Mouse (Mus musculus): ENCODE results near the gene Apoc2.

Apoc2 gene

DNA sequence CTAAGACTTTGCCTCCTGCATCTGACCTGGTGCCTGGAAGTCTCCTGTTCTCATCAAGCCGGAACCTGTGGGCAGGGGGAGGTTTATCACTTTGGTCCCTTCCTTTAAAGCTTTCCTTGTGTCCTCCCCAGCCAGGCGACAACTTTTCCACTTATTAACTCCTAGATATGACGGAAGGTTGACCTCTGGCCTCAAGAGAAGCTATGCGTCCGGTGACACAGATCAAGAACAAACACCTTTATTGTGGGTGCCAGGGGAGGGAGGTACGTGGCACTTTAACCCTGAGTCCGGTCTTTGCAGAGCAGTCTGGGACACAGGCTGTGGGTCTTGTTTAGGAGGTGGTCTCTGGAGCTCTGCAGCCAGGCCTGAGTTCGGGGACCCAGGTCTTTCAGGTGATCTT is at the start of gene Apoc2:
Gene Apoc2, minus strand, starts transcription at position 70 of the 400 bp plus-strand sequence.
- DNase-seq, result no peak

DNA sequence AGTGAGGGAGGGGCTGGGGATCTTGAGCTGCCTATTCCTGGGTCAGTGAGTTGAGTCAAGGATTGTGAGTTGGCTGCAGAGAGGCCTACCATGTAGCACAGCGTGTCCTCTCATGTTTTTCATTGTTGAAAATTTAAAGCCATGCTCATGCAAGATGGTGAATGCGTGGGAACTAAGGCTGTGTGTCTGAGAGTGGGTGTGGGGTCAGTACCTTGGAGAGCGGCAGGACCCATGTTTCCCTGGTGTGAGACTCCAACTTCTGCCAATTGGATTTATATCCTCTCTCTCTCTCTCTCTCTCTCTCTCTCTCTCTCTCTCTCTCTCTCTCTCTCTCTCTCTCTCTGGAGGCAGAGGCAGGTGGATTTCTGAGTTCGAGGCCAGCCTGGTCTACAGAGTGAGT is 48.8 kb upstream of the Apoc2 start:
- DNase-seq, result no peak

DNA sequence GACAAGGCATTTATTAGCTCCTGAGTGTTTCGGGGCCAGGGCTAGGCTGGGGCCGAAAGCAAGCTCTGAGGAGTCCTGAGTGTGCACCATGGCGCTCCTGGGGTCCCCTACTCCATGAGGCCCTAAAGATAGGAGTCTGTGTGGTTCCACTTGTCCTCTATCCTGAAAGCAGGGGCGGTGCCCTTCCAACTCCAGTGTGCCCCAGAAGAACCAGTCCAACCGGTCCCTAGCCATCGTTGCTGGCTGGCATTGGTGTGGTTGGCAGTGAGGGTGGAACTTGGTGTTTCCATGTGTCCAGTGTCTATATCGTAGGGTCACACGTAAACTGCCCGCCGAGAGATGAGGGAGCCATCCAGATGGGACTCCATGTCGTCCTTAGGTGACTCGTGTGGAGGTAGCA is 46.4 kb upstream of the Apoc2 start:
- no peak for DNase-seq

DNA sequence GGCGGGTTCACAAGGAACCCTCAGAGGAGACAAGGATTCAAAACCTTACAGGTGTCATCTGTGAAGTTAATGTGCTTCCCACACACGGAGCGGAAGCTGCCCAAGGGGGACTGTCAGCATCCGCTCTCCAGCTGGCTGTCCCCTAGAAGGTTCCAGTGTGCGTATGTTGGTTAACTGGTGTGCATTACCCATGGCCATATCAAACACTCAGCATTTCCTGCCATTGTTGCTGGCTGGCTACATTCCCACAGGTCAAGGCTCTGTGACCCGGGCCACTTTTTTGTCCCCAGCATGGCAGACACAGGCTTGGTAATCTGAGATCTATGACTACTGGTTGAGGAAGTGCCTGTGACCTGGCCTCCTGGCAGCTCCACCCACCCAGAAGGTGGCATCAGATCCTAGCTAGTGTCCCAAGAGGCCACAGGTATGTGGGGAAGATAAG is 45.0 kb upstream of the Apoc2 start:
- DNase-seq, result no peak

DNA sequence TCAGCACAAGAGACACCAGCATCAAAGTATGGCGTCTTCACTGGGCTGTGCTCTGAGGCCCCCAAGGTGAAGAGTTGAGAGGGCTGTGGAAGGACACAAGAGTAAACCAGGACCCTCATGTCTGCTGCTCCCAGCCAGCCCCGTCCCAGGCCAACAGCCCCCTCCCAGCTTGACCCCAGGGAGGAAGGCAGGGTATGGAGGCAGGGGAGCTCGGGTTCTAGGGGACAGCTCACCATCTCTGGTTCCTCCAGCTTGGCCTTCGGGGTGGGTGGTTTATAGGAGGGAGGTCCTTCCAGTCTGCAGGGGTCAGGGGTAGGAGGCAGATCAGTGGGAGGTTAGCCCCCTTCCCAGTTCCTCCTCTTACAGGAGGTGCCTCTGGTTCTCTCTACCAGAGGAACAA is 41.5 kb upstream of the Apoc2 start:
- DNase-seq, result peak; percentile 44

DNA sequence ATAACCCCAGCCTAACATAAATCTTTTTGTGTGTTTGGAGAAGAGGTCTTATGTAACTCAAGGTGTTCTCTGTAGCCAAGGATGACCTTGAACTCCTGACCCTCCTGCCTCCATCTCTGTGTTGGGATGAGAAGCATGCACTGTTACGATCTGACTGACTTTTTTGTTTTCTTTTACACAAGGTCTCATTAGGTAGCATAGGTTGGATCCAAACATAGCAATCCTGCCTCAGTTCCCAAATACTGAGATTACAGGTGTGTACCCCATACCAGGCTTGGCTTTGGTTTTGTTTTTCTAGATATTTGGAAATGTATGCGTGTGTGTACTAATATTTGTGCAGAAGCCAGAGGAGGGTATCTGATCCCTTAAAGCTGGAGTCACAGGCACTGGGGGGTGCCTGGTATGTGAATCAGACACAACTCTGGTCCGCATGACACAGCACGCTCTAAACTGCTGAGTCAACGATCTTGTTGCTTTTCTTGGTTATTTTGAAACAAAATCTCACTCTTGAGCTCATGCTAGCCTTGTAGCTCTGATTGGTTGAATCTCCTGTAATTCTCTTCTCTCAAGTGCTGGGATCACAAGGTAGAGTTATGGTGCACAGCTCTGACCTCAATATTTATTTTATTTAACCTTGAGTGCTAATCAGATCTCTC is 40.7 kb upstream of the Apoc2 start:
- peak; percentile 29 for DNase-seq

DNA sequence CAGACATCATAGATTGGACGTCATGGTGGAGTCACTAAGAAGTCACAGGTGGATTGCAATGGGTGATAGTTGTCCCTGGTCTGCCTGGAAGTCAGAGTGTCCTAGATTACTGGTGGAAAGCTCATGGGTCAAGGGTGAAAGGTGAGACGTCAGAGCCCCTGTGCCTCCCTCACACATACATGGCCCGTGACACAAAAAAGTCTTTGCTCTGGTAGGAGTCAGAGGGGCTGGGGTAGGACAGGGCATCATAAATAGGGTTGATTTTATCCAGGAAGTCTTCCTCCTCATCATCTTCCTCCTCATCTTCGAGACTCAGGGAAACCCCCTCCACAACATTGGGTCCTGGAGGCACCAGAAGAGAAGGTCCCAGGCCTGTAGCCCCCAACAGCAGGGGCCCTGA is 39.6 kb upstream of the Apoc2 start:
- DNase-seq, result peak; percentile 65

DNA sequence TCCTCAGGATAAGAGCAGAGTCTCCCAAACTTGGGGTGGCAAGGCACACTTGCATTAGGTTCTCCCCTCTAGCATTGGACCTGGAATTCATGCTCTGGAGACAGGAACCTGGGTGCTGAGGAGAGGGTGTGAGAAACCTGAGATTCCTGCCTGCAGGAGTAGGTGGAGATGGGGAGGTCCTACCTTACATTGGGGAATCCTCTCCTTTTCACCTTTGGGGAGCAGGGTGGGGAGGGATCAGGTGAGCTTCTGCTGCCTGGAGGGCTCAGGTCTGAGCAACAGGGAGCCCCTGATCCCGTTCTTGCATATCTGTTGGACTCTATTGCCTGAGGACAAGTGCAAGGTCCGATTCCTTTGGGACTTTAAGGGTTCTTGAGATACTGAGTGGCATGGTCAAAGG is 39.1 kb upstream of the Apoc2 start:
- peak; percentile 73 for DNase-seq

DNA sequence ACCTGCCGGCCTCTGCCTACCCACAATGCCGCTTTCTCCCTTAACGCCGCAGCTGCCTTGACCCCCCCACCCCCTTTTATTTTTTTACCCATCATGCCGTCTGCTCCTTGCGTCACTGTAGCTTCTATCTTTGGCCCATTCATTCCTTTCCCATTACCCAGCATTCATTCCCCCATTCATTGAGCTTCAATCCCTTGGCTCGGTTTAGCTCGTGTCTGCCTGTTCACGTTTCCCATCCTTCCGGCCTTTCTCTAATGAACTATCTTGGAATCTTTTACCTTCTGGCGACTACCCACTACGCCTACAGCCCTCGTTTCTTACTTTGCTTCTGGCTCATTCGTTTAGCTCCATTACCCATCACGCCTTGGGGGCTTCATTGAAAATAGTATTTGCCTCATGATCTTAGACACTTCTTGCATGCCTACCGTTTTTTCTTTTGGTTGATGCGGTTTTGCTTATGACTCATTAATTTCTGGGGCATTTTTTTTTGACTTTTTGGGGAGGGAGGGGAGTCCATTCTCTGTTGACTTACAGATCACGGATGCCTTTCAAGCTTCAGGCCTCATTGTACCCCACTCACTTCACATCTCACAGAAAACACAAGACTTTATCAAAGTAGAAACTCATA is 38.4 kb upstream of the Apoc2 start:
- DNase-seq, result no peak

DNA sequence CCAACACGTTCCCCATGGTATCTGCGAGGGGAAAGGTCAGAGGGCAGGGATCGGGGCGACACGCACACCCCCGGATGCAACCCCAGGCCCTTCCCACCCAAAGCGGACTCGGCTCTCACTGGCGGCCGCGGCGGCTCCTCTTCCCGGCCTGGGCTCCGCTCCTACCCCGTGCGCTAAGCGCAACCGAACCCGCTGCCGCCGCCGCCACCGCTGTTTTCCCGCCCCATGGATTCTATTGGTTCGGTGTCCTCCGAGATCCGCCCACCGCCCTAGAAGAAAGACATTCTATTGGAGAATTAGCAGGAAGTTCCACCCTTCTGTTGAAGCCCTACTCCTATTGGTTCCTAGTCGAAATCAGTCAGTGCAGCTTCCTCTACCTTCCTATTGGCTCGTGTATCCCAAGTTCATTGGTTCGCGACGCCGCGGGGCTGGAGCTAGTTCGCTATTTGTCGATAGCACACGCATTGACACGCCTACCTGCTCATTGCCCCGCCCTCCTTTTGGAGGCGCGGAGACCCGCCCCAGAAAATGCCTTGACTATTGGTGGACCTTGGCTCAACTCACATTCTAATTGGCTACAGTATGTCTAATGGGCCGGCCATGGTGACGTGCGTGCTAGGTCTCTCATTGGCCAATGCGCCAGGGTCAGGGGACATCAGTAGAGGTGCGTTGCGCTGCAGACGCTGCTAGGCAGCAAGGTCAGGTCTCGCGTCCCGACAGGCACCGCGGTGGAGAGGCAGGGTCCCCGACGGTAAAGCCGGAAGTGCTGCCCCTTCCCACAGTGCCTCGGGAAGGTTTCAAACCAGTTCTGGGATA is 37.7 kb upstream of the Apoc2 start, which contains the start of gene Tomm40:
Gene Tomm40, minus strand, starts transcription at position 200 of the 816 bp plus-strand sequence.
- peak; percentile 100 for DNase-seq

DNA sequence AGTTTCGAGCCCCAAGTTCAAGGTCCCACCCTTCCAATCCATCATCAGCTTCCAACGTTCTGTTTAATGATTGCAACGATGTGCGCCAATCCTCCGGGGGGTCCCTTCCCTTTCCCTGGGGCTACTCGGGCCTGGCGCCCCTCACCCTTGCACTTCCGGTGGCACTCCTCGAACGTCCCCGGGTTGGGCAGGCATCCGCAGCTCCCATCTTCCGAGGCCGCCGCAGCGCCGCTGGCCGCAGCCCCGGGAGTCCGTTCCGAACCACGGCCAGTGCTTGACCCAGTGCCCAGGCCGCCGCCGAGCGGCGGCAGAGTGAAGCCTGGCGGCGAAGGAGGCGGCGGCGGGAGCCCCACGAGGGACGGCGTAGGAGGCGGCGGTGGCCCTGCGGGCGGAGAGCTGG is 37.1 kb upstream of the Apoc2 start:
- no peak for DNase-seq

DNA sequence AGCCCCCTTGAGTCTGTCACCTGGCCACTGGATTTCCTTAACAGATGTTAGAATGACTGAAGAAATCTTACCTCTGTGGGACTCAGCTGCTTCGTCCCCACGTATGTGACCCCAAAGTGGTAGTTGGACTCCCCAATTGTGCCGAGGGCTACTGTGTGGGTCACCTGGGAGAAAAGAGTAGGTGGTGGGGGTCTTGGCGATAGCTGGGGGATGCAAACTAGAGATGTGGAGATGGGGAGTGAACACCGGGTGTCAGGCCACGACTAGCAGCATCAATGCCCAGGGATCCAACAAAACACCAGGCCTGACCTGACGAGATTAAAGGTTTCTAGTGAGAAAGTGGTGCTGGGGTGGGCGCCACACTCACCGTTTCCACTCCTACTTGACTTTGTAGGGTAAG is 35.9 kb upstream of the Apoc2 start:
- DNase-seq, result no peak

DNA sequence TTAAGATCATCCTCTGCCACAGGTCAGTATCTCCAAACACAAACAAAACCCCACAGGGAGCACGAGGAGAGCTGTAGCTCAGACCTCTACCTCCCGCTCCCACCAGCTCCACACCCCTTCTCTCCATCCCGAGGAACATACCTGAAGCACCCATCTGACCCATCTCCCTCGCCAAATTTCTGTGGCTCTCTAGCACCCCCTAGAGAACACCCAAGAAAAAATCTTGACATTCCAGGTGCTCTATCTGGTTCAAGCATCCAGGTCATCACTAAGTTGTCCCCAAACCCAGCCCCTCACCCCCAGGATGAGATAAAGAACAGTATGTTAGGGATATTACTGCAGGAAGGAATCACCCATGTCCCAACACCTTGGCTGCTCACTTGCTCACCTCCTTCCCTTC is 35.5 kb upstream of the Apoc2 start:
- peak; percentile 62 for DNase-seq

DNA sequence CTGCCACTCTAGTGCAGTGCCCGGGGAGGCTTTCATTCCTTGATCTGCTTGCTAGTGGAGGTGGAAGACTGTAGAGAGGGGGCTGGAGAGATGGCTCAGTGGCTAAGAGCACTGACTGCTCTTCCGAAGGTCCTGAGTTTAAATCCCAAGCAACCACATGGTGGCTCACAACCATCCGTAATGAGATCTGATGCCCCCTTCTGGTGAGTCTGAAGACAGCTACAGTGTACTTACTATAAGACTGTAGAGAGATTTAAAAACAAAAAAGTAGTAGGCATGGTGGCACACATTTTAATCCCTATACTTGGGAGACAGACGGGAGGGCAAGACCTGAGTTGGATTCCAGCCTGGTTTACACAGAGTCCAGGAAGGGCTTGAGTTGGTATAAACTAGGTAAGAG is 34.7 kb upstream of the Apoc2 start:
- peak; percentile 37 for DNase-seq

DNA sequence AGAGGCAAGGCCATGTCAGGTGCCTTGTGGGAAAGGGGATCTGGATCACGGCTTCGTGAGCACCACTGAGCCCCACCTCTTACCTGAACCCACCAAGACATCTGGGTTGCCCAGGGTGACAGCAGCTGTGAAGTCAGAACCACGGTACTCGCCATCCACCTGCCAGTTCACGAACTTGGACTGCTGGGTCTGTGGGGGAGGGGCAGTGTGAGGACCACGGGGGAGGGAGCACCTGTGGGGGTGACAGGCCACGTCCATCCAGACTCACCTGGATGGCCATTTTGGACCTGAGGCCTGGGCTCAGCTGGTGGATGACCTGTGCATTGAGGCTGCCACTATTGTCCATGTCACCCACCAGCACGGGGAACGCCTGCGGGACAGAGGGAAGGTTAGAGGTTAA is 32.9 kb upstream of the Apoc2 start:
- DNase-seq, result peak; percentile 37

DNA sequence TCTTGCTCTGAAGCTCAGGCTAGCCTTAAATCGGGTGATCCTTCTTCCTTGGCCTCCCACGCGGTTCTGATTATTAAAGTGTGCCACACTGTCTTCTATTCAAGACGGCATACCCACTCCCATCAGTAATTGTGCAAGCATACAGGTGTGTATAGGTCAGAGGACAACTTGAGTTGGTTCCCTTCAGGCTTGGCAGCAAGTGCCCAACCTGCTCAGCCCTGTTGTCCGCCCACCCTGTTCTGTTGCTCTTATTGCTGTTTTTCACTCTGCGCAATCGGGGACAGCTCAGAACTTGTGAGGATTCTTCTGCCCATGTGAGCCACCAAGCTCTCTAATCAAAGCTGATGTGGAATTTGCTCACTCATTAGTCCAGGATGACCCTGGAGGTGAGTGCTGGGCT is 27.5 kb upstream of the Apoc2 start:
- DNase-seq, result no peak

DNA sequence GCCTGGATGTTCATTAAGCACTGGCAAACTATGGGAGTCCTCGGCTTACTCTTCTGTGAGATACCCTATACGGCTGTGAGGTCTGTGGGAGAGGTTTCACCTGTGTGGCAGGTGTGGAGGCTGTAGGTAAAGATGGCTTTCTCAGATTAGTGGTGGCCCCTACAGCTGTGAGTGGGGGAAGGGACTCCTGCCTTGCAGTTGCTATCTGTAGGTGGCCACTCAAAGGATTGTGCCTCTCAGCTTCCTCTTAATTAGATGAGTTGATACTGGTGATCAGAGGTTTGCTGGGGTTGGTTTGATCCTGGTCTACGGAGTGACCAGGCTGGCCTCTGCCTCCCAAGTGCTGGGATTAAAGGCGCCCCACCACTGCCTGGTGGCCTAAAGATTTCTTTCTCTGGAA is 26.7 kb upstream of the Apoc2 start:
- no peak for DNase-seq

DNA sequence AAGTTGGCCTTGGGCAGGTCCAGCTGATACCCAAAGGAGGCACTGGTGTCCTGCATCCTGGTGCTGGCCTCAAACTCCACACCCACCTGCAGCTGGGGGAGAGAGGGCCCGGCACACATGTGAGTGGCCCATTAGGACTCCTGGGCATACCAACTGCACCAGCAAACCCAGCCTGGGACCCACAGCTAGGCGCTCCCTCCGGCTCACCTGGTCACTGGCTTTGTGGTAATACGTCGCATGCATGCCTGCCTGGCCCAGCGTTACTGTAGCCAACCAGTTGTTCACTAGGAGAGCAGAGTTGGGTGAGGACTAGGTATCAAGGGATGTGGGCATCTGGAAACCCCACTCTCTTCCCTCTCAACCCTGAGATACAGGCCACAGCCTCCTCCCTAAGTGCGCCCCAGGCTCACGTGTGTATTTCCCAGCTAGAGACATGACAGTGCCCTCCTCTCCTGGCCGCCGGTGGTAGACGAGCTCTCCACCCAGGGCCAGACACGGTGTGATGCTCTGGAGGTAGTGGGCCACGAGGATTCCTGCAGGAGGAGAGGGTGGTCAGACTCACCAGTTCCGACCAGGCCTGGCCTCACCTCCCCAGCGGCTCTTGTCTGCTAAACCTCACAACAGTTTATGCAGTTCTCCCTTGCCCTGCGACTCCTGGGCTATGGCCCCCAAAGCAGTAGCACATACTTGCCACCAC is 25.3 kb upstream of the Apoc2 start:
- DNase-seq, result no peak

DNA sequence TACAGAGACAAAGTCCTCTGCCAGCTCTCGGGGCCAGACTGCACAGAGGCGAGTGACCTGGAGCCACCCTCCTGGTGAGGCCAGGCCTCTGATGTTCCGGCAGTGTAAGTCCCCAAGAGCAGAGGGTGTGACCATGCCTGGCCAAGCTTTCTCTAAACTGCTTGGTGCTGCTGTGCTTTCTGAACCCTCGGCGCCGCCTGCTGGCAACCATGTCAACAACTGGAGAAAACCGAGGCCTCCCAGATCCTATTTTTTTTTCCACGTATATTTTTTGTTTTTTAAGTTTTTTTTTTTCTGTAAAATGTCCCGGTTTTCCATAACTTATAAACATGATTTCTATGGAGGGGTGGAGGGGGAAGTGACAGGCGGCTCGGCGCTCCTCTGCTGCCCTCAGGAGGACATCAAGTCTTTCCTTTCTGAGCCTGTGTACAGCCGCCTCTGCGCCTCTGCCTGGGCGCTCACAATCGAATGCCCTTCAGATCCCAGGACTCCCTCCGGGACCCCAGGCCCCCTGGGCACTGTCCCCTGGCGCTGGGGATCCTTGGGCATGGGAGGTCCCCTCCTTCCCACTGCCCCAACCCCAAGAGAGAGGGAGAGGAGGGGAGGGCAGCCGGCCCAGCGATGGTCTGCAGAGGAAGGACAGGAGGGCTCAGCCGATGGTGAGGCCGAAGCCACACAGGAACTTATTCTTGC is 23.5 kb upstream of the Apoc2 start:
- DNase-seq, result peak; percentile 37

DNA sequence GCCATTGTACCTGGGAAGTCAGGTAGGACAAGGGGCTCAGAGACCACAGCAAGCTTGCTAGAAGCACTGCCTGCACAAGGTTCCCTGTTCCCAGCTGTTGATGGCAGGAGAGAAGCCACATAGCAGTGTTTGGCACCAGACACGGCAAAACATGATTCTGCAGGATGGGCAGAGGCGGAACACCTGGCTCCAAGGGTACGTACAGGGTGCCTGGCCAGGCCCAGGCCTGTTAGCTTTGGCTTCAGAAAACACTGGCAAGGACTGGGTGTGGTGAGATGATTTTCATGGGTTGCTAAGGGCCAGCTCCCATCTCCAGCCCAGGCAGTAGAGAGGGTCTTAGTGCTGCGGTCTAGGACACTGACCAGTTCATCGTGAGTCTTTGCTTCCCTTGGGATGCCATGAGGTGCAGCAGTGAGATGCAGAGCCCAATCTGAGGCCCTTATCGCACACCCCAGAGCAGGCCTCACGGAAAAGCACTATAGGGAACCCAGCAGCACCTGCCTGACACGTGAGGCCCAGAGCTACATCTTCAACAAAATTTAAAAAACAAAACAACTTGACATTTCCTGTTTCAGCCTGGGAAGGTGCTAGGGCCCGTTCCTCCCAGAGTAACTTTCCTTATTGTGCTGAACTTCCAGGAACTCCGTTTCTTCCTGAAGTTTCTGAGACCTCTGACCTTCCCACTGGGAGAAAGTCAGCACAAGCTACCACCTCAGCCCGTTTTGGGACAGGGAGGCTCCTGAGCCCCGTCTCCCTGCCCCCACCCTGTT is 22.7 kb upstream of the Apoc2 start:
- no peak for DNase-seq

DNA sequence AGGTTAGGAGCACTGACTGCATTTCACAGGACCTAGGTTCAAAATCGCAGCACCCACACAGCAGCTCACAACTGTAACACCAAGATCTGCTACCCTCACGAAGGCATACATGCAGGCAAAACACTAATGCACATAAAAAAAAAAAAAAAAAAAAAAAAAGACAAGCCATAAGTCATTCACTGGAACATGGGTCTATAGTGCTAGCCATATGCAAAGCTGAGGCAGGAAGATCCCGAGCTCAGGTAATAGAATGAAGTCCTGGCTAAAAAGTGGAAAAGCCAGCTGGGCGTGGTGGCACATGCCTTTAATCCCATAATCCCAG is 22.0 kb upstream of the Apoc2 start:
- no peak for DNase-seq

Data from cerebellum, adult 9-11 months (tissue).